Mouse (Mus musculus) forebrain, embryonic 10.5 days (tissue): ENCODE measurements at regions not wholly inside any gene's neighbourhood (a gene's known extent, or its start where the extent isn't known, plus 50 kb on each side); places are given as distances from the start of the nearest gene placed in this dataset.

ENCODE experiments used
- DNase-seq: peaks from one replicate; pipeline ENCODE4 v3.0.0-alpha.2; 2017; ENCODE audit warnings: low spot score; ENCODE audit errors: extremely low spot score
- H3K27ac ChIP-seq: fragments of 300-500 bp; sonication (generic); 2 replicates; pipeline ENCODE4 v1.5.1; 2016; ENCODE audit warnings: mild to moderate bottlenecking
- H3K27me3 ChIP-seq: fragments of 300-500 bp; sonication (generic); 2 replicates; pipeline ENCODE4 v1.6.1; 2016; ENCODE audit warnings: mild to moderate bottlenecking; ENCODE audit not compliant: poor library complexity, severe bottlenecking
- H3K36me3 ChIP-seq: fragments of 300-500 bp; sonication (generic); replicated peaks from 2 replicates; pipeline ENCODE4 v1.6.1; 2016; ENCODE audit warnings: mild to moderate bottlenecking, moderate library complexity
- H3K4me1 ChIP-seq: fragments of 300-500 bp; sonication (generic); 2 replicates; pipeline ENCODE4 v1.6.1; 2016
- H3K4me3 ChIP-seq: fragments of 300-500 bp; sonication (generic); 2 replicates; pipeline ENCODE4 v1.5.1; 2016; ENCODE audit warnings: mild to moderate bottlenecking, moderate library complexity
- H3K9me3 ChIP-seq: fragments of 300-500 bp; sonication (generic); 2 replicates; pipeline ENCODE4 v1.6.1; 2016; ENCODE audit warnings: mild to moderate bottlenecking, moderate library complexity
- WGBS: fragments of 180-500 bp; shearing (Covaris S2); methylation state at CpG from one replicate; pipeline ENCODE4 v1.1.7; 2016; 5-methylcytosine and 5-hydroxymethylcytosine counted together

GRCm38 (mm10) chr6:109125447-109125846 is 297.0 kb downstream of the Edem1 start:
- no peak overlapping the region for H3K4me3 ChIP-seq
- no peaks in the 10 kb centered on the region for H3K4me1 ChIP-seq
- H3K27ac ChIP-seq: no peak overlapping the region
- H3K36me3 ChIP-seq: no peaks in the 10 kb centered on the region
- no peaks in the 10 kb centered on the region for H3K27me3 ChIP-seq
- H3K9me3 ChIP-seq: no peaks in the 10 kb centered on the region
- DNase-seq: no peak
- WGBS: 92% methylated on average over 12 of the region's 12 CpGs

GRCm38 (mm10) chr6:109127203-109127602 is 298.8 kb downstream of the Edem1 start:
- H3K27ac ChIP-seq: no peak overlapping the region
- 83% methylated on average over 1 of the region's 1 CpGs for WGBS
- no peak for DNase-seq
- H3K36me3 ChIP-seq: no peaks in the 10 kb centered on the region
- no peaks in the 10 kb centered on the region for H3K4me1 ChIP-seq
- no peaks in the 10 kb centered on the region for H3K27me3 ChIP-seq
- no peaks in the 10 kb centered on the region for H3K9me3 ChIP-seq
- H3K4me3 ChIP-seq: no peak overlapping the region

GRCm38 (mm10) chr6:109146111-109146510 is 317.7 kb downstream of the Edem1 start:
- no peak overlapping the region for H3K4me3 ChIP-seq
- 83% methylated on average over 5 of the region's 5 CpGs for WGBS
- no peak overlapping the region for H3K27ac ChIP-seq
- no peak for DNase-seq
- H3K9me3 ChIP-seq: no peaks in the 10 kb centered on the region
- no peaks in the 10 kb centered on the region for H3K36me3 ChIP-seq
- no peaks in the 10 kb centered on the region for H3K4me1 ChIP-seq
- no peaks in the 10 kb centered on the region for H3K27me3 ChIP-seq

- WGBS: 78% methylated on average over 8 of the region's 8 CpGs
- Histone ChIP-seq H3K9me3 (no peaks in the 10 kb centered on the region), H3K27ac (no peak overlapping the region), H3K27me3 (no peaks in the 10 kb centered on the region), H3K4me3 (no peak overlapping the region), H3K36me3 (no peaks in the 10 kb centered on the region), H3K4me1 (no peaks in the 10 kb centered on the region)
- DNase-seq: no peak
Observed at GRCm38 (mm10) chr6:109149043-109149442, 320.6 kb downstream of the Edem1 start.

- Histone ChIP-seq H3K4me3 (no peak overlapping the region), H3K36me3 (no peaks in the 10 kb centered on the region), H3K4me1 (no peaks in the 10 kb centered on the region), H3K27ac (no peak overlapping the region), H3K27me3 (no peaks in the 10 kb centered on the region), H3K9me3 (no peaks in the 10 kb centered on the region)
- DNase-seq: peak; percentile 76
- 58% methylated on average over 22 of the region's 22 CpGs for WGBS
Observed at GRCm38 (mm10) chr6:109150023-109150911, 321.8 kb downstream of the Edem1 start.

GRCm38 (mm10) chr6:109150912-109151256 is 322.4 kb downstream of the Edem1 start:
- no peaks in the 10 kb centered on the region for H3K9me3 ChIP-seq
- H3K36me3 ChIP-seq: no peaks in the 10 kb centered on the region
- WGBS: 91% methylated on average over 9 of the region's 9 CpGs
- H3K4me1 ChIP-seq: no peaks in the 10 kb centered on the region
- DNase-seq: no peak
- no peak overlapping the region for H3K4me3 ChIP-seq
- H3K27me3 ChIP-seq: no peaks in the 10 kb centered on the region
- H3K27ac ChIP-seq: no peak overlapping the region

GRCm38 (mm10) chr6:109153624-109154023 is 325.2 kb downstream of the Edem1 start:
- Histone ChIP-seq H3K9me3 (no peaks in the 10 kb centered on the region), H3K27ac (no peak overlapping the region), H3K4me1 (no peaks in the 10 kb centered on the region), H3K4me3 (no peak overlapping the region), H3K36me3 (no peaks in the 10 kb centered on the region), H3K27me3 (no peaks in the 10 kb centered on the region)
- WGBS: 78% methylated on average over 7 of the region's 7 CpGs
- DNase-seq: no peak

- 89% methylated on average over 7 of the region's 7 CpGs for WGBS
- no peaks in the 10 kb centered on the region for H3K27me3 ChIP-seq
- H3K4me1 ChIP-seq: no peaks in the 10 kb centered on the region
- no peak overlapping the region for H3K27ac ChIP-seq
- DNase-seq: no peak
- H3K36me3 ChIP-seq: no peaks in the 10 kb centered on the region
- no peak overlapping the region for H3K4me3 ChIP-seq
- H3K9me3 ChIP-seq: no peaks in the 10 kb centered on the region
Observed at GRCm38 (mm10) chr6:109159561-109159960, 331.1 kb downstream of the Edem1 start.

GRCm38 (mm10) chr6:109167439-109167838 is 339.0 kb downstream of the Edem1 start:
- no peaks in the 10 kb centered on the region for H3K36me3 ChIP-seq
- no peaks in the 10 kb centered on the region for H3K27me3 ChIP-seq
- DNase-seq: no peak
- no peak overlapping the region for H3K27ac ChIP-seq
- peaks cover 5% of the 10 kb centered on the region; the same call in 1 of the 2 replicates for H3K4me1 ChIP-seq
- H3K4me3 ChIP-seq: no peak overlapping the region
- H3K9me3 ChIP-seq: no peaks in the 10 kb centered on the region
- WGBS: 91% methylated on average over 4 of the region's 5 CpGs

- Histone ChIP-seq H3K27ac (no peak overlapping the region), H3K4me1 (peaks cover 5% of the 10 kb centered on the region; the same call in 1 of the 2 replicates), H3K4me3 (no peak overlapping the region), H3K27me3 (no peaks in the 10 kb centered on the region), H3K36me3 (no peaks in the 10 kb centered on the region), H3K9me3 (no peaks in the 10 kb centered on the region)
- DNase-seq: no peak
- WGBS: 85% methylated on average over 6 of the region's 6 CpGs
Observed at GRCm38 (mm10) chr6:109172104-109172850, 343.8 kb downstream of the Edem1 start.

GRCm38 (mm10) chr6:109173015-109173414 is 344.6 kb downstream of the Edem1 start:
- WGBS: 98% methylated on average over 1 of the region's 1 CpGs
- no peak for DNase-seq
- Histone ChIP-seq H3K27me3 (no peaks in the 10 kb centered on the region), H3K4me1 (peaks cover 5% of the 10 kb centered on the region; the same call in 1 of the 2 replicates), H3K4me3 (no peak overlapping the region), H3K36me3 (no peaks in the 10 kb centered on the region), H3K9me3 (no peaks in the 10 kb centered on the region), H3K27ac (no peak overlapping the region)

- Histone ChIP-seq H3K9me3 (no peaks in the 10 kb centered on the region), H3K27ac (no peak overlapping the region), H3K36me3 (no peaks in the 10 kb centered on the region), H3K4me3 (no peak overlapping the region), H3K27me3 (no peaks in the 10 kb centered on the region), H3K4me1 (no peaks in the 10 kb centered on the region)
- no peak for DNase-seq
- WGBS: 63% methylated on average over 3 of the region's 3 CpGs
Observed at GRCm38 (mm10) chr6:109176876-109177275, 348.4 kb downstream of the Edem1 start.

GRCm38 (mm10) chr6:109182878-109183277 is 354.4 kb downstream of the Edem1 start:
- Histone ChIP-seq H3K4me1 (no peaks in the 10 kb centered on the region), H3K9me3 (no peaks in the 10 kb centered on the region), H3K36me3 (no peaks in the 10 kb centered on the region), H3K4me3 (no peak overlapping the region), H3K27ac (no peak overlapping the region), H3K27me3 (no peaks in the 10 kb centered on the region)
- no peak for DNase-seq
- 76% methylated on average over 3 of the region's 3 CpGs for WGBS
